Mouse (Mus musculus) lung, postnatal 36 days (tissue): Measurements from ENCODE around the gene Gmnn.
"Not testable (repeated sequence)": the region's sequence is repeated elsewhere in the genome, so short reads cannot be mapped to it uniquely, and the experiment has no call there.

Experiments used
- DNase-seq: peaks from one replicate; pipeline ENCODE4 v3.0.0; 2022; ENCODE audit warnings: mixed read lengths

The Gmnn gene

GRCm38 (mm10) chr13:24761403-24762227 lies at the start of gene Gmnn:
Gmnn (minus strand) TSS chr13:24761923.
- DNase-seq = peak; percentile 91

GRCm38 (mm10) chr13:24806079-24806478 lies 44.4 kb upstream of the Gmnn start:
- no peak for DNase-seq

GRCm38 (mm10) chr13:24803196-24803595 lies 41.5 kb upstream of the Gmnn start:
- no peak for DNase-seq

- peak; percentile 60 for DNase-seq
Observed at GRCm38 (mm10) chr13:24802131-24802691, 40.5 kb upstream of the Gmnn start.

- DNase-seq = peak; percentile 23
Observed at GRCm38 (mm10) chr13:24801308-24801921, 39.7 kb upstream of the Gmnn start, which contains the start of gene BC005537. BC005537 (plus strand) TSS chr13:24801657.

- peak; percentile 99 for DNase-seq
Observed at GRCm38 (mm10) chr13:24800674-24801307, 39.1 kb upstream of the Gmnn start.

- DNase-seq = peak; percentile 48
Observed at GRCm38 (mm10) chr13:24799925-24800673, 38.4 kb upstream of the Gmnn start.

GRCm38 (mm10) chr13:24799378-24799777 lies 37.7 kb upstream of the Gmnn start:
- DNase-seq = peak; percentile 3

- no peak for DNase-seq
Observed at GRCm38 (mm10) chr13:24798686-24799085, 37.0 kb upstream of the Gmnn start.

GRCm38 (mm10) chr13:24792411-24793045 lies 30.8 kb upstream of the Gmnn start:
- peak; percentile 42 for DNase-seq

GRCm38 (mm10) chr13:24791349-24791748 lies 29.6 kb upstream of the Gmnn start:
- peak; percentile 82 for DNase-seq

- DNase-seq = no peak
Observed at GRCm38 (mm10) chr13:24787477-24787876, 25.8 kb upstream of the Gmnn start.

GRCm38 (mm10) chr13:24786014-24786490 lies 24.3 kb upstream of the Gmnn start:
- peak; percentile 10 for DNase-seq

- peak; percentile 36 for DNase-seq
Observed at GRCm38 (mm10) chr13:24781916-24782315, 20.2 kb upstream of the Gmnn start.

- no peak for DNase-seq
Observed at GRCm38 (mm10) chr13:24778706-24779380, 17.1 kb upstream of the Gmnn start.

GRCm38 (mm10) chr13:24778026-24778425 lies 16.3 kb upstream of the Gmnn start:
- DNase-seq = no peak

- peak; percentile 81 for DNase-seq
Observed at GRCm38 (mm10) chr13:24776146-24776844, 14.6 kb upstream of the Gmnn start.

- not testable (repeated sequence) for DNase-seq
Observed at GRCm38 (mm10) chr13:24771482-24771881, 9.8 kb upstream of the Gmnn start.

GRCm38 (mm10) chr13:24767809-24768208 lies 6.1 kb upstream of the Gmnn start:
- DNase-seq = not testable (repeated sequence)

- DNase-seq = no peak
Observed at GRCm38 (mm10) chr13:24762254-24762653, 531 bp upstream of the Gmnn start.

GRCm38 (mm10) chr13:24761083-24761402 lies 680 bp downstream of the Gmnn start:
- DNase-seq = no peak
